Mouse (Mus musculus) hindbrain, embryonic 13.5 days (tissue): ENCODE results near the gene Crhbp. TPM values are rescaled to one million over a fixed set of nuclear protein-coding genes. Genes with fewer than 3 reads are reported as not detected.

Experiments used
- ATAC-seq: fragments of 200-750 bp; cut with Nextera tagmentation; 2 replicates; pipeline ENCODE4 v1.8.0; 2017; ENCODE audit warnings: moderate TSS enrichment; ENCODE audit not compliant: low FRiP score
- H3K27ac ChIP-seq: fragments of 300-500 bp; sonication (generic); 2 replicates; pipeline ENCODE4 v1.5.1; 2015; ENCODE audit warnings: inconsistent platforms, mild to moderate bottlenecking, moderate library complexity
- H3K27me3 ChIP-seq: fragments of 300-500 bp; sonication (generic); 2 replicates; pipeline ENCODE4 v1.6.1; 2015; ENCODE audit warnings: mild to moderate bottlenecking, inconsistent platforms
- H3K36me3 ChIP-seq: fragments of 300-500 bp; sonication (generic); 2 replicates; pipeline ENCODE4 v1.6.1; 2015; ENCODE audit warnings: mild to moderate bottlenecking, inconsistent platforms
- H3K4me1 ChIP-seq: fragments of 300-500 bp; sonication (generic); replicated peaks from 2 replicates; pipeline ENCODE4 v1.6.1; 2015; ENCODE audit warnings: inconsistent platforms
- H3K4me2 ChIP-seq: fragments of 300-500 bp; sonication (generic); 2 replicates; pipeline ENCODE4 v1.6.1; 2015; ENCODE audit warnings: inconsistent platforms, mild to moderate bottlenecking, moderate library complexity
- H3K4me3 ChIP-seq: fragments of 300-500 bp; sonication (generic); 2 replicates; pipeline ENCODE4 v1.5.1; 2015; ENCODE audit warnings: mild to moderate bottlenecking, inconsistent platforms
- H3K9ac ChIP-seq: fragments of 300-500 bp; sonication (generic); 2 replicates; pipeline ENCODE4 v1.6.1; 2015; ENCODE audit warnings: mild to moderate bottlenecking, inconsistent platforms
- H3K9me3 ChIP-seq: fragments of 300-500 bp; sonication (generic); 2 replicates; pipeline ENCODE4 v1.6.1; 2016; ENCODE audit warnings: inconsistent platforms
- WGBS: fragments of 180-500 bp; shearing (Covaris S2); methylation state at CpG from one replicate; pipeline ENCODE4 v1.1.7; 2015; 5-methylcytosine and 5-hydroxymethylcytosine counted together
- polyA plus RNA-seq: library from polyadenylated mRNA; unstranded; fragments of >200 nt; fragmentation: Nextera tagmentation; extraction: Ambion mirVana; gene quantifications from 2 replicates; pipeline ENCODE4 v1.2.1, GENCODE M21; 2015

Crhbp gene
- polyA plus RNA-seq, 1 experiment from 2014 or later = 8.4 TPM

DNA sequence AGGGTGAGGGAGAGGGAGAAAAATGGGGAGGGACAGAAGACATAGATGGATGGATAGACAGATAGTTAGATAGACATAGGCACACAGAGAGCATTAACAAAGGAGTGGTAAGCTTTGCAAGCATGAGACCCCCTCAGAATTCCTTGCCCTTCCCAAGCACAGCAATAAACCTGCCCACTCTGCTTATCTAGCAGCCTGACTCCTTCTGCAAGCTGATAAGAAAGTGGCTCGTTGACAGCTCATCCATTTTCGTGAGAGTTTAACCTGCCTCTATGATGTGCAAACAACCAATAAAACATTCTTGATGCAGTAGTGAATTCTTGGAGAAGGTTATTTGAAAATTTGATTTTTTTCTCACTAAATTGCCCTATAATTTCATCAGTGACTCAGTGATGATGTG is 32.5 kb downstream of the Crhbp start:
- Histone ChIP-seq H3K27me3 (peaks cover 3% of the 10 kb centered on the region; the same call in 1 of the 2 replicates), H3K9me3 (no peaks in the 10 kb centered on the region), H3K4me3 (no peak overlapping the region), H3K9ac (no peak overlapping the region), H3K27ac (no peak overlapping the region), H3K4me1 (no peaks in the 10 kb centered on the region), H3K4me2 (no peak overlapping the region), H3K36me3 (no peaks in the 10 kb centered on the region)
- WGBS = 62% methylated on average over 2 of the region's 2 CpGs
- ATAC-seq = no peak

DNA sequence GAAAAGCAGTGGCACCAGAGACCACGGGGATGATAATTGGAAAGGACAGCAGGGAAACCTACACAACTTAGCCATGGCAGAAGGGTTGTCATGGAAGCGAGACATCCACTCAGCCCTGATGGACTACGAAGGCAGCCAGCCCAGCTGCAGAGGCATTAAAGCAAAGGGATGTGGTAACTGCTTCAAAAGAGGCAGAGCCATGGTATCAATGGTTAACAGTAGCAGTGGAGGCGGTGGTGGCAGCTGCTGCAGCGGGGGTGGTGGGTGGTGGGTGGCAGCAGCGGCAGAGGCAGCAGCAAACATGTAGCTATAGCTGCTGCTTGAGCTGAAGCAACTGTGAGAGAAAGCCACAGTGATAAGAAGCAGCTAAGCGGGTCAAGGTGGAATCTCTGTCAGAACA is 51.5 kb downstream of the Crhbp start:
- peaks cover 11% of the 10 kb centered on the region for H3K9me3 ChIP-seq
- ATAC-seq = no peak
- WGBS = 84% methylated on average over 7 of the region's 7 CpGs
- no peak overlapping the region for H3K4me3 ChIP-seq
- H3K9ac ChIP-seq = no peak overlapping the region
- no peak overlapping the region for H3K4me2 ChIP-seq
- no peaks in the 10 kb centered on the region for H3K27me3 ChIP-seq
- no peaks in the 10 kb centered on the region; the same call in 1 of the 2 replicates for H3K4me1 ChIP-seq
- no peak overlapping the region for H3K27ac ChIP-seq
- H3K36me3 ChIP-seq = no peaks in the 10 kb centered on the region

DNA sequence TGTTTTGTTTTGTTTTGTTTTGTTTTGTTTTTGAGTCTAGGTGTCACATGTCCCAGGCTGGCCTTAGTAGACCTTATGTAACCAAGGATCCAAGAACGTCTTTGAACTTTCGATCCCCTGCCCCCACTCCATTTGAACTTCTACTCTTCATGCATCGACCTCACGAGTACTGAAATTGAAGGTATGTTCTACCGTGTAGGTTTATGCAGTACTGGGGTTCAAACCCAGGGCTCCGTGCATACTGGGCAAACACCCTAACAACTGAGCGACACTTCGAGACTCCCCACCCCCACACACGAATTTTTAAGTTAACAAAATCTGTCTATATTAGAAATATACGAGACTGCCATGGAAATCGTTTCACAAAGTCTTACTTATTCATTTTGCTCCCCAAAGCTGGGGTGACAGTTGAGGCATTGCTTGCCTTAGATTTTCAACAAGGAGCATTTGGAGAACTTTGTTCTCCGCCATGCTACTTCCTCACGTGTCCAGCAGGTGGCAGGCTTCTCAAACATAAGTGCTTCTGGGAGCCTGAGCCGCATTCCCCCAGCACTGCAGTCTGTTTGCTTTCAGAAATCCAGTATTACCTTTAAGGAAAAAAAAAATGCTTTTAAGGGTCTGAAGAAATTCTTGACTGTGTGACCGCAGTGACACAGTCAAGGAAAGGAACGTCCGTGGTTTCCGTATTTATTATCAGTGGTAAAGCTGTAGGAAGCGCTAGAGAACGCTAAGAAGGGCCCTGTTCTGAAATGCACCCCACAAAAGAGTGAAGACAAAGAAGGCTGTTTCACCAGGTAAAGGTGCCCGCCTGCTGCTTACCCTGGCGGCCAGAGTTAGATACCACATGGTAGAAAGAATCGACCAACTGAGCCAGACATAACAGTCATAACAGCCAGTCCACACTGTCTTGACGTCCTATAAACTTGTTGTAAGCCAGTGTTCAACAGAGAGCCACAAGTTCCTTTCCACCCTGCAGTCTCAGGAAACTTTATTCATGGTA is 54.6 kb downstream of the Crhbp start:
- 35% methylated on average over 24 of the region's 24 CpGs for WGBS
- H3K4me2 ChIP-seq = no peak overlapping the region
- no peaks in the 10 kb centered on the region for H3K27me3 ChIP-seq
- no peaks in the 10 kb centered on the region; the same call in 1 of the 2 replicates for H3K4me1 ChIP-seq
- no peaks in the 10 kb centered on the region for H3K9me3 ChIP-seq
- H3K36me3 ChIP-seq = no peaks in the 10 kb centered on the region
- no peak overlapping the region for H3K27ac ChIP-seq
- peak overlapping the region; percentile 9; the same call in 1 of the 2 replicates for H3K9ac ChIP-seq
- peak; percentile 76 for ATAC-seq
- H3K4me3 ChIP-seq = no peak overlapping the region

DNA sequence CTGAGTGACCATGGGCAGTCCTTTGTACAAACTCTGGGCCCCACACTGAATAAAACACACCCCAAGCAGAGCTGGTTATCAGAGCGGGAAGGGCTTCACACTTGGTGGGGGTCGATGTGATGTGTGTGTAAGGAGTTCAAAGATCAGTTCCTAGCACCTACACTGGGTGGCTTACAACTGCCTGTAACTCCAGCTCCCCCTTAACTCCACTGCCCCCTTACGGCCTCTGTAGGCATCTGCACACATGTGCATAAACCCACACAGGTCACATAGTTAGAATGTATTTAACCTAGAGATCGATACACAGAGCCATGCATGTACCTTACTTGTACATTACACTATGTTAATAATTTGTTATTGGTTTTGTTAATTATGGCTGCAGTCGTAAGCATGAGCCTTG is 56.5 kb downstream of the Crhbp start:
- H3K9ac ChIP-seq = no peak overlapping the region
- H3K27ac ChIP-seq = no peak overlapping the region
- ATAC-seq = no peak
- no peaks in the 10 kb centered on the region for H3K27me3 ChIP-seq
- no peak overlapping the region for H3K4me3 ChIP-seq
- H3K4me1 ChIP-seq = no peaks in the 10 kb centered on the region; the same call in 1 of the 2 replicates
- 88% methylated on average over 5 of the region's 5 CpGs for WGBS
- H3K4me2 ChIP-seq = no peak overlapping the region
- H3K9me3 ChIP-seq = no peaks in the 10 kb centered on the region
- no peaks in the 10 kb centered on the region for H3K36me3 ChIP-seq

DNA sequence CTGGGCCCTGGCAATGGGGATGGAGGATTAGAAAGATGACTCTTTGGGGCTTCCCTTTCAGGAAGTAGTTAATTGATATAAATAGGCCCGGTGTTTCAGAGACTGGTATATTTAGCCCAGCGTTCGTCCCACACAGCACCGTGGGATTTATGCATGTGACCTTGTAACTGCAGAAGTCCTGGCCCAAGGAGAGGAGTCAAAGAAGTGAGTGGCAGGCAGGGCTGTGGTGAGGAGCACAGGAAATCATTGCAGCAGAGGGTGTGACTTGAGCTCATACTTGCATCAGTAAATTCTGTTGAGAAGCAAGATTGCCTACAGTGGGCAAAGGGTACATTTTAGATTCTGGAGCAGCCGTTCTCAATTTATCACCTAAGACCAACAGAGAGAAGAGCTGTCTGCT is 62.3 kb downstream of the Crhbp start:
- WGBS = 85% methylated on average over 5 of the region's 5 CpGs
- no peaks in the 10 kb centered on the region for H3K9me3 ChIP-seq
- 0 out of 2 replicates have a peak, but pooled peaks cover 11% of the 10 kb centered on the region for H3K27me3 ChIP-seq
- ATAC-seq = no peak
- H3K4me1 ChIP-seq = no peaks in the 10 kb centered on the region
- no peak overlapping the region for H3K27ac ChIP-seq
- no peaks in the 10 kb centered on the region for H3K36me3 ChIP-seq
- no peak overlapping the region for H3K9ac ChIP-seq
- H3K4me2 ChIP-seq = no peak overlapping the region
- no peak overlapping the region for H3K4me3 ChIP-seq

Other genes starting within 250 kb of the Crhbp start
- 5.8 and 6.2 TPM in 2 replicates for gene Pde8b, start 194.6 kb downstream of the Crhbp start, polyA plus RNA-seq
- gene Zbed3, start 121.3 kb downstream of the Crhbp start, polyA plus RNA-seq = 41.0 and 42.5 TPM in 2 replicates
- gene Aggf1, start 69.6 kb downstream of the Crhbp start, polyA plus RNA-seq = 39.8 and 41.6 TPM in 2 replicates
- gene S100z, start 33.8 kb upstream of the Crhbp start, polyA plus RNA-seq = not detected in 2 replicates
- not detected in 2 replicates for gene F2rl1, start 80.3 kb upstream of the Crhbp start, polyA plus RNA-seq
- 80.0 and 81.9 TPM in 2 replicates for gene F2r, start 173.6 kb upstream of the Crhbp start, polyA plus RNA-seq